Comparison of ENCODE assay signal across 8 mouse cellular contexts in the genomic region with DNA sequence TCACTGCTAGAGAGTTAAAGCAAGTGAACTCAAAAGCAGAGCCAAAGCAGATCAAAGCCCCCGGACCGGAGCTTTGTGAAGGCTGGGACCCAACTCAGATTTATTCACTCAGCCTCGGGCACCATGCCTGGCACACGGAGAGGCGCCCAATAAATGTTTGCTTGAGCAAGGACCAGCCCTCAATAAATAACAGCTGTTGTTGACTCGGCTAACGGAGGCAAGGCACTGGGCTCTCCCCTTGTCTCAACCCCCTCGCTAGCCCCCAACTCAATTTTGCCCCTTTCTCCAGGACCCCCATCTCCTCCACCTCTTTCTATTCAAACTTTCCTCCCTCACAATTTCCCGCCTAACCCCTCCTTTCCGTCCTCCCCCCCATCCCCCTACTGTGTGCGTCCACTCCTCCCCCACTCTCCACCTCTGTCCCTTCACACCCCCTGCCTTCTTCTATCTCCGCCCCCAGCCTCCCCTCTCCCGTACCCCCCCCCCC. TPM values are rescaled to one million over a fixed set of nuclear protein-coding genes. Genes with fewer than 3 reads are reported as not detected.
A peak's percentile ranks its signal among the peaks of the same experiment; 100 is the strongest.
DNase-seq lines count a peak whose midpoint lies in the region; ATAC-seq and TF ChIP-seq lines count a peak whose summit lies in the region.

No protein-coding gene starts in this region.

- no peaks in the 10 kb centered on the region for H3K9me3 ChIP-seq in kidney, embryonic 15.5 days (replicated peaks)
- no peaks in the 10 kb centered on the region for H3K9me3 ChIP-seq in ES-E14 (ENCODE audit: control insufficient read depth, insufficient read depth, low read depth, low read length)
- no peaks in the 10 kb centered on the region for H3K9me3 ChIP-seq in intestine, postnatal 0 days (ENCODE audit: control insufficient read depth)

- H3K27ac ChIP-seq in kidney, embryonic 15.5 days: peak overlapping the region; percentile 88
- H3K27ac ChIP-seq in ES-E14 (ENCODE audit: insufficient read depth, low read depth, low read length, poor library complexity, severe bottlenecking): no peak overlapping the region
- H3K27ac ChIP-seq in embryonic fibroblast, embryonic 13.5 days (ENCODE audit: insufficient read depth, low read length): no peak overlapping the region
- no peak overlapping the region for H3K27ac ChIP-seq in intestine, postnatal 0 days (ENCODE audit: low read depth, low read length)

- in situ Hi-C loops in ES-E14 (cut with MboI; ENCODE audit: low sequenced_read_pairs in 2 of 2, unreplicated experiment in 2 of 2): no loop called here

- H3K79me2 ChIP-seq in myocyte (ENCODE audit: control insufficient read depth, insufficient read depth): peaks cover 6% of the 10 kb centered on the region

- H3K27me3 ChIP-seq in kidney, embryonic 15.5 days: no peaks in the 10 kb centered on the region
- no peaks in the 10 kb centered on the region for H3K27me3 ChIP-seq in intestine, postnatal 0 days (replicated peaks; ENCODE audit: control insufficient read depth, insufficient read depth, low read length)
- no peaks in the 10 kb centered on the region for H3K27me3 ChIP-seq in myocyte (ENCODE audit: control insufficient read depth, insufficient read depth, insufficient read length)

- peak overlapping the region; percentile 3 for H3ac ChIP-seq in myocyte (ENCODE audit: control insufficient read depth, insufficient read length)

- peak; percentile 46 for ATAC-seq in kidney, embryonic 15.5 days (replicated peaks; ENCODE audit: low FRiP score)
- ATAC-seq in intestine, postnatal 0 days: no peak

- TF ChIP-seq CTCF in embryonic fibroblast, embryonic 13.5 days (IDR thresholded peaks at IDR 0.05; ENCODE audit: borderline replicate concordance, insufficient read depth, low read length): no peak
- TF ChIP-seq CTCF in intestine, postnatal 0 days (IDR thresholded peaks at IDR 0.05; ENCODE audit: low read depth): no peak

- peak overlapping the region; percentile 58 for H3K9ac ChIP-seq in kidney, embryonic 15.5 days
- 0 out of 2 replicates have a peak overlapping the region, but pooled peaks have one; percentile 47 for H3K9ac ChIP-seq in ES-E14 (ENCODE audit: insufficient read depth, low read depth, low read length, poor library complexity, severe bottlenecking)
- H3K9ac ChIP-seq in intestine, postnatal 0 days (ENCODE audit: low read depth, low read length): peak overlapping the region; percentile 62; the same call in 1 of the 2 replicates

- WGBS in kidney, embryonic 15.5 days: 1% methylated on average over 12 of the region's 13 CpGs
- WGBS in intestine, postnatal 0 days: 8% methylated on average over 13 of the region's 13 CpGs

- peaks cover 40% of the 10 kb centered on the region for H3K4me1 ChIP-seq in kidney, embryonic 15.5 days
- H3K4me1 ChIP-seq in ES-E14 (ENCODE audit: control insufficient read depth in 2 of 2, insufficient read depth in 2 of 2, low read length in 2 of 2, poor library complexity in 1 of 2): peaks cover 3 to 12% of the 10 kb centered on the region in 2 experiments; a peak in 2 of 4 replicates
- H3K4me1 ChIP-seq in embryonic fibroblast, embryonic 13.5 days (ENCODE audit: control insufficient read depth, insufficient read depth, low read length): no peaks in the 10 kb centered on the region; the same call in 1 of the 2 replicates
- H3K4me1 ChIP-seq in intestine, postnatal 0 days (replicated peaks; ENCODE audit: control insufficient read depth, insufficient read depth, low read length): no peaks in the 10 kb centered on the region

- H3K4me2 ChIP-seq in kidney, embryonic 15.5 days: peak overlapping the region; percentile 70
- H3K4me2 ChIP-seq in intestine, postnatal 0 days (replicated peaks; ENCODE audit: low read depth): peak overlapping the region; percentile 81
- peak overlapping the region; percentile 8 for H3K4me2 ChIP-seq in myocyte (ENCODE audit: low read depth)

- peak overlapping the region; percentile 63 for H3K4me3 ChIP-seq in kidney, embryonic 15.5 days (replicated peaks)
- peak overlapping the region; percentile 60 to 90 for H3K4me3 ChIP-seq in ES-E14 (ENCODE audit: insufficient read depth in 1 of 2, low read depth in 1 of 2, low read length in 2 of 2, poor library complexity in 1 of 2, severe bottlenecking in 1 of 2)
- H3K4me3 ChIP-seq in embryonic fibroblast, embryonic 13.5 days (ENCODE audit: insufficient read depth, low read length): peak overlapping the region; percentile 80
- peak overlapping the region; percentile 63 for H3K4me3 ChIP-seq in intestine, postnatal 0 days (ENCODE audit: low read depth, low read length)
- H3K4me3 ChIP-seq in myocyte: peak overlapping the region; percentile 41

- no peak for DNase-seq in kidney, postnatal 25 days
- DNase-seq in ES-E14 (ENCODE audit: low read depth, low spot score): no peak
- no peak for DNase-seq in spleen, adult 12 weeks (ENCODE audit: low spot score)
- DNase-seq in urinary bladder, postnatal 14 days (ENCODE audit: low spot score): no peak

- TF ChIP-seq POLR2A in embryonic fibroblast, embryonic 13.5 days (IDR thresholded peaks at IDR 0.05; ENCODE audit: low read depth, low read length): no peak
- no peak for TF ChIP-seq POLR2A in myocyte (IDR thresholded peaks at IDR 0.05; ENCODE audit: insufficient read length, low read depth)

- H3K36me3 ChIP-seq in kidney, embryonic 15.5 days: peaks cover 6% of the 10 kb centered on the region
- H3K36me3 ChIP-seq in ES-E14 (ENCODE audit: control insufficient read depth, insufficient read depth, low read length, poor library complexity, severe bottlenecking): no peaks in the 10 kb centered on the region
- H3K36me3 ChIP-seq in intestine, postnatal 0 days (ENCODE audit: control insufficient read depth, insufficient read depth): no peaks in the 10 kb centered on the region
- H3K36me3 ChIP-seq in myocyte (ENCODE audit: control insufficient read depth, insufficient read depth): no peaks in the 10 kb centered on the region

TF ChIP-seq in ES-E14, 5 proteins besides CTCF, POLR2A, EP300 and RAD21:
- TF ChIP-seq CHD2 (IDR thresholded peaks at IDR 0.05; ENCODE audit: low read depth, low read length): no peak
- no peak for TF ChIP-seq ZNF384 (IDR thresholded peaks at IDR 0.05; ENCODE audit: low read depth, low read length)
- TF ChIP-seq ZC3H11A (IDR thresholded peaks at IDR 0.05; ENCODE audit: borderline replicate concordance, low read depth, low read length): no peak
- no peak for TF ChIP-seq MAFK (IDR thresholded peaks at IDR 0.05; ENCODE audit: insufficient read depth, low read depth, low read length)
- TF ChIP-seq HCFC1 (IDR thresholded peaks at IDR 0.05; ENCODE audit: borderline replicate concordance, insufficient read depth, low read length): no peak

TF ChIP-seq in myocyte, 11 proteins besides CTCF, POLR2A, EP300 and RAD21:
- TF ChIP-seq CEBPB (IDR thresholded peaks at IDR 0.05; ENCODE audit: insufficient read depth, poor library complexity, severe bottlenecking) (no peak), POLR2AphosphoS2 (IDR thresholded peaks at IDR 0.05; ENCODE audit: insufficient read length, low read depth) (no peak), REST (IDR thresholded peaks at IDR 0.05; ENCODE audit: insufficient read depth, insufficient read length) (no peak), MAX (IDR thresholded peaks at IDR 0.05; ENCODE audit: low read depth) (no peak), MYOG (IDR thresholded peaks at IDR 0.05; ENCODE audit: control insufficient read depth in 1 of 3, insufficient read depth in 1 of 3, insufficient read length in 2 of 3, low read depth in 2 of 3) (no peak), SRF (IDR thresholded peaks at IDR 0.05; ENCODE audit: control insufficient read depth, insufficient read length, low read depth) (no peak), E2F4 (IDR thresholded peaks at IDR 0.05; ENCODE audit: insufficient read depth) (no peak), TCF3 (IDR thresholded peaks at IDR 0.05; ENCODE audit: insufficient read length, low read depth) (no peak), MYOD1 (IDR thresholded peaks at IDR 0.05; ENCODE audit: control insufficient read depth in 1 of 3, insufficient read length in 2 of 3, low read depth in 2 of 3) (no peak), USF1 (IDR thresholded peaks at IDR 0.05; ENCODE audit: low read depth) (no peak), TCF12 (IDR thresholded peaks at IDR 0.05; ENCODE audit: insufficient read depth, poor library complexity, severe bottlenecking) (no peak)

RNA-seq across cellular contexts. Expression of a gene that starts 0.5 kb away (rescaled TPM):
- polyA plus RNA-seq in kidney, embryonic 15.5 days (2015; fragmentation: Nextera tagmentation; extraction: Ambion mirVana): 53.0 and 66.0 TPM in 2 replicates
- total RNA-seq in ES-E14 (2012; rRNA removed): 17.5 and 25.8 TPM in 2 replicates
- 53.9 and 62.8 TPM in 2 replicates for polyA plus RNA-seq in embryonic fibroblast, embryonic 13.5 days (2011; ENCODE audit: insufficient read length, low read depth, missing spikeins)
- polyA plus RNA-seq in intestine, postnatal 0 days (2015; fragmentation: Nextera tagmentation; extraction: Ambion mirVana): 5.9 and 8.1 TPM in 2 replicates
- 4.5 TPM for polyA plus RNA-seq in myocyte (2012; fragmentation: generic; extraction: Trizol)

RNA-seq across cellular contexts. Expression of a gene that starts 32.0 kb away (rescaled TPM):
- 2.7 and 3.5 TPM in 2 replicates for polyA plus RNA-seq in kidney, embryonic 15.5 days (2015; fragmentation: Nextera tagmentation; extraction: Ambion mirVana)
- total RNA-seq in ES-E14 (2012; rRNA removed): 11.9 and 13.8 TPM in 2 replicates
- 0.68 and 1.5 TPM in 2 replicates for polyA plus RNA-seq in embryonic fibroblast, embryonic 13.5 days (2011; ENCODE audit: insufficient read length, low read depth, missing spikeins)
- 0.94 and 1.2 TPM in 2 replicates for polyA plus RNA-seq in intestine, postnatal 0 days (2015; fragmentation: Nextera tagmentation; extraction: Ambion mirVana)
- not detected for polyA plus RNA-seq in myocyte (2012; fragmentation: generic; extraction: Trizol)

Comparison
In these comparisons a context has a peak if more than half of its experiments do, and no peak if none do; other contexts are left out.
1. H3K4me2 ChIP-seq: peak in every context shown above with its lines; median percentile 81 in intestine, postnatal 0 days; 70 in kidney, embryonic 15.5 days; 8 in myocyte.